Mouse (Mus musculus) MEL (cell line): ENCODE measurements around the gene Gm43720.

ENCODE experiments used
- CTCF ChIP-seq, 3 experiments: IDR thresholded peaks in 2 of 3; conservative IDR thresholded peaks in 1 of 3; 2 replicates each; pipeline ENCODE4 v1.5.1; 2011 to 2012; ENCODE audit warnings: low read length in 3 of 3, low read depth in 2 of 3, mild to moderate bottlenecking in 2 of 3, improper control_type of control experiment in 1 of 3, inconsistent platforms in 1 of 3, mixed read lengths in 1 of 3, moderate library complexity in 1 of 3; ENCODE audit not compliant: control insufficient read depth in 1 of 3, insufficient read depth in 1 of 3, poor library complexity in 1 of 3, severe bottlenecking in 1 of 3
- E2F4 ChIP-seq: IDR thresholded peaks from 2 replicates; pipeline ENCODE4 v1.6.1; 2011; ENCODE audit warnings: low read depth, low read length, improper control_type of control experiment, borderline replicate concordance
- HCFC1 ChIP-seq: IDR thresholded peaks from 2 replicates; pipeline ENCODE4 v1.6.1; 2012; ENCODE audit warnings: low read depth, mild to moderate bottlenecking, inconsistent platforms, low read length, improper control_type of control experiment, moderate library complexity
- USF2 ChIP-seq, 2 experiments: IDR thresholded peaks; 2 replicates each; pipeline ENCODE4 v1.6.1; 2011 to 2012; ENCODE audit warnings: improper control_type of control experiment in 2 of 2, low read length in 2 of 2, borderline replicate concordance in 1 of 2, inconsistent platforms in 1 of 2, low read depth in 1 of 2, mild to moderate bottlenecking in 1 of 2; ENCODE audit not compliant: insufficient read depth in 1 of 2

GRCm38 (mm10) chr5:138258078-138258477, 21.7 kb downstream of the Gm43720 start:
- TF ChIP-seq USF2 (IDR thresholded peaks at IDR 0.05; ENCODE audit: borderline replicate concordance in 1 of 2, insufficient read depth in 1 of 2, low read depth in 1 of 2, low read length in 2 of 2) (no peak), E2F4 (no peak), HCFC1 (no peak), CTCF (IDR thresholded peaks at IDR 0.05 in 2 of 3, conservative IDR thresholded peaks at IDR 0.05 in 1 of 3; ENCODE audit: control insufficient read depth in 1 of 3, insufficient read depth in 1 of 3, low read depth in 2 of 3, low read length in 3 of 3, poor library complexity in 1 of 3, severe bottlenecking in 1 of 3) (no peak)
